Mouse (Mus musculus): ENCODE data around the gene Cldn18.

Cldn18 gene

DNA sequence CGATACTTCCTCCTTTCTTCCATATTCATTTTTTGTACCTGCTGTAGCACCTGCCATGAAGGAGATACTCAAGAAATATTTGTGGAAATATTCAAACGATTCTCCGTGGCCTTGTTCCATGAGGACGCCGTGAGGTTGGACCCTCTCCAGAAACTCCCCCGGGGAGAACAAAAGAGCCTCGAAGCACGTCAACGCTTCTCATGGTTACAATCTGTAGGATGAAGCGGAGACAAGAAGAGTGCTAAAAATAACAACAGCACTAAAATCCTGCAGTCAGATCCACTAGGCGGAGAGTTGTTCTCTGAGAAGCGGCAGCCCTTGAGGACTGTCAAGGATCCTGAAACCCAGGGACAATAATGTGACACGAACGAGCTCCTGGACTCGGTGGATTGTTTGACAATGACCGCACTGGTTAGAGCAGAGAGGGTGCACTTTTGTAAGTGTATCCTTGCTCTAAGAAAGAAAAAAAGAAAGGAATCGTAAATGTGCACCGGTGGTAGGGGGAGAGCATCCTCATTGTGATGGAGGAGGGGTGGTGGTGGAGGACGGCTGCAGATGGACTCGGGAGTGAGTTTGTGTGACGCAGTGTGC lies 35.0 kb downstream of the Cldn18 start:
- DNase-seq, result no peak

GRCm38 (mm10) chr9:99675714-99676113 lies 41.4 kb downstream of the Cldn18 start:
- no peak for DNase-seq

GRCm38 (mm10) chr9:99671603-99672002 lies 45.5 kb downstream of the Cldn18 start:
- no peak for DNase-seq

DNA sequence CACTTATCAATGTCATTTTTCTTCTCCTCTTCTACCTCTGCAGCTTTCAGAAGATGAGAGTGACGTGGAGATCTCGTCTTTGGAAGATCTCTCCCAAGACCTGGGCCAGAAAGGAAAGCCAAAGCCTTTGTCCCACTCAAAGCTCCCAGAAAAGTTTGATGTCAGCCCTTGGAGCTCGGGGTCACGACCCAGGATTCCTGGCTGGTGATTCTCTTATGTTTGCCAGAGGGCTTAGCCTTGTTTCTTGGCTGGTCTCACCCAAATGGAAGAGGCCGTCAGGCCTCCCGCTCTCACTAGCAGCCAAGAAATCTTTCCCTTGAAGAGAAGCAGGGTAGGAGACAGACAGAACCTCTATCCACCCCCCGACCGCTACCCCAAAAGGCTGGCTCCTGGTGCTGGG lies 49.5 kb downstream of the Cldn18 start:
- DNase-seq, result no peak

GRCm38 (mm10) chr9:99662887-99663286 lies 54.2 kb downstream of the Cldn18 start:
- no peak for DNase-seq

GRCm38 (mm10) chr9:99662406-99662805 lies 54.7 kb downstream of the Cldn18 start:
- DNase-seq, result peak; percentile 62

DNA sequence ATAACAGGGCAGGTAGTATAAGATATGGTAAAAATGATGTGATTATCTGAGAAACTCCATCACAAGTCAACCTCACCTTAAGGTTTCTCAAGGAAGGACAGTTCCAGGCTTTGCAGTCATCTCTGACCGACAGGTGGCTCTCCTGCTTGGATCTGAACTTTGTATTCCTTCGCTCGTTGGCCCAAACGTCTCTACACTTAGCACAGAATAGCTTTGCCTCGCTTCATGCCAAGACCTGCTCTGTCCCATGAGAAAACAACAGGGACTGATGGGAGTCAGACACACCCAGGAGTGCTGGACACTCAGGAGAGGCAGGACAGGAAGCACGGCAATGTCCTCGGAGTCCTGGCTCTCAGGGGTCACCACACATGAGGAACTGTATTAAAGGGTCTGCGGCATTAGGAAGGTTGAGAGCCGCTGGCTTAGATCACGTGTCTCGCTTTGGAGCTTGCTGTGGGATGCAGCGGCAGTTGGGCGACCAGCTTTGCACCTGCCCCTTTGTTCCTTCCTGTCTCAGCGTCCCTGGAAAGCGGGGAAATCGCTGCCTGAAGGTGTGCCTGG lies 55.4 kb downstream of the Cldn18 start:
- DNase-seq, result no peak

- no peak for DNase-seq
Observed at GRCm38 (mm10) chr9:99660756-99661155, 56.3 kb downstream of the Cldn18 start.

DNA sequence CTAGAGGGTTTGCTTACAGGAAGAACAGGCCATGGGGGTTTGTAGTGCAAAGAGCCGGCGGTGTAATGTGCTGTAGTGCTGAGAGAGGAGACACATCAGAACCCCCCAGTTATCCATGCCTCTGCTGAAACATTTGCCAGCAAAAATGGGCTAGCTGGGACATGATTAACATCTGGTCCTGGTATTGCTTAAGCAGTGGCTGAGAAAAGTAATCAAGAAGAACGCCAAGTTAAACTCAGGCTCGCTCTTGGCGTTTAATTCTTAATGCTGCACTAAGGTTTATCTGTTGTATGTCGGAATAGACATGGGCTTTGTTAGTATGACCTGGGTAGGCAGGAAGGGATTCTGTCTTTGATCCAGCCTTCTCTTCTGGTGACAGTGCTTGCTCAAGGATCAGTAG lies 71.0 kb downstream of the Cldn18 start:
- no peak for DNase-seq

DNA sequence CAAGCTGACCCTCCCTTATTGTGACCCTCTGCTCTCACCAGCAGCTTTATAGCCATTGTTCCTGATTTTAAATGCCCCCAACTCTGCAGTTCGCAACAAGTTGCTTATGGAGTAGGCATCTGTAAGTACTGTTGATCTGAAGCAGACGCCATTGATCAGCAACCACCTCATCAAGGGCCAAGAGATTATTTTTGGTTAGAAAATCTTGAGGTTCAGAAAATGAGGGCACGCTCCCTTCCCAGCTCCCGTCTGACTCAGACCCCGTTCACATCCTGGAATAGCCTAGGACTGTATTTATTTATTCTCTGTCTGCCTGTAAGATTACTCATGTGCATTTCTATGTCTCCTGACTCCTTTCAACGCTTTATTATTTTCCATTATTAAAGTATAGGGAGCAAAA lies 71.7 kb downstream of the Cldn18 start:
- DNase-seq, result no peak

- no peak for DNase-seq
Observed at GRCm38 (mm10) chr9:99639957-99640356, 77.1 kb downstream of the Cldn18 start.
